Mouse (Mus musculus) ES-Bruce4 (cell line): ENCODE results near the gene Tas1r2.

ENCODE experiments used
- CTCF ChIP-seq: IDR thresholded peaks from one replicate; pipeline ENCODE4 v1.8.1; 2011; ENCODE audit warnings: low read depth, low read length
- EP300 ChIP-seq: IDR thresholded peaks from 2 replicates; pipeline ENCODE4 v1.6.1; 2011; ENCODE audit warnings: low read depth, low read length; ENCODE audit not compliant: insufficient read depth
- POLR2A ChIP-seq: IDR thresholded peaks from one replicate; pipeline ENCODE4 v1.8.1; 2011; ENCODE audit warnings: low read length; ENCODE audit not compliant: insufficient read depth

- no peak for TF ChIP-seq CTCF
- TF ChIP-seq POLR2A, result no peak
- no peak for TF ChIP-seq EP300
Measured at GRCm38 (mm10) chr4:139632254-139632580, 21.1 kb upstream of the Tas1r2 start.
